Mouse (Mus musculus) T-helper 1 cell (primary cell): Measurements from ENCODE around the gene Tle6.

ENCODE experiments used
- in situ Hi-C: fragments of 300-600 bp; cut with MboI, MseI; formaldehyde crosslinking; loops from one replicate; pipeline ENCODE4 v1.15.1; 2025; ENCODE audit warnings: high pct_unique_total_duplicates

The Tle6 gene

DNA sequence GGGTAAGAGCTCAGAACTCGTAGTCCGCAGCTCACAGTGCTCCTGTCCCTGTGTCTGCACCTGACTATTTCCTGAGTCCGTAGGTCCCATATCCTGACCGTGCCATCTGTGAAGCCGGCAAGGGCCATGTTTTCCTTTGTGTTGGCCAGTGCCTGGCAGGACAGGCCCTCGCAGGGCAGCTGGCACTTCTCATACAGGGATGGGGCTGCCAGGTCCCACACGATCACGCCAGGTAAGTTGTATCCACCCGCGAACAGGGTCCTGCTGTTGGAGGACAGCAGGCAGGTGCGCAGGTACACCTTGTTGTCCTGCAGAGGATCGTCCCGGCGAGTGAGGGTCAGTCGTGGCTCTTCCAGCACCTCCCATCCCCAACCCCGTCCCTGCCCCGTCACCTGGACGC, 6.9 kb downstream of the Tle6 start:
- in situ Hi-C loops, result no loop called here

DNA sequence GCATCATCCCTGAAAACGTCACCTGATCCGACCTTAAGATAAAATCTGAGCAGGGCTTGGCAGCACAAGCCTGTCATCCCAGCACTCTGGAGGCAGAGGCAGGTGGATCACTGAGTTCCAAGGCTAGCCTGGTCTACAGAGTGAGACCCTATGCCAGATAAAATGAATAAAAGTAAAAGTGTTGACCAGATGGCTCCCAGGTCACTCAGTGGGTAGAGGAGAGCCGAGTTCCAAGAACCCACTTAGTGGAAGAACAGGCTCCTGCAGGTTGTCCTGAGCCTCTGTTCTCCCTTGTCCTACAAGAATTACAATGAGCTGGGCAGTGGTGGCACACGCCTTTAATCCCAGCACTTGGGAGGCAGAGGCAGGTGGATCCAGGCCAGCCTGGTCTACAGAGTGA, 7.7 kb downstream of the Tle6 start:
- in situ Hi-C loops, result no loop called here

DNA sequence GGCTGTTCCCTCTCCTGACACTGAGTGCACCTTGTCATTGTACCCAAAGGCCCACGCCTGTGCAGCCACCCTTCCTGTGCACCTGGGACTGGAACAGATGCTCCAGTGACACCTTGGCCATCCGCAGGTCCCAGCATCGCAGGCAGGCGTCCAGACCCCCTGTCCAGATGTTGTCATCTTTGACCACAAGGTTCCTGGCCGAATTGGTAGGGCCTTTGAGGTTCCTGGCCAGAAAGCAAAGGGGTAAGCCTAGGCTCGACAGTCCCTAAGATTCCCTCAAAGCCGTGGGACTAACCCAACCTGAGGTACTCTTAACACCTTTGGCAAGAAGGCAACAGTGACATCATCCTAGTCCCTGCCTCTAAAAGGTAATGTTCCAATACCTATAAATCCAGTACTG, 8.2 kb downstream of the Tle6 start:
- in situ Hi-C loops, result no loop called here

DNA sequence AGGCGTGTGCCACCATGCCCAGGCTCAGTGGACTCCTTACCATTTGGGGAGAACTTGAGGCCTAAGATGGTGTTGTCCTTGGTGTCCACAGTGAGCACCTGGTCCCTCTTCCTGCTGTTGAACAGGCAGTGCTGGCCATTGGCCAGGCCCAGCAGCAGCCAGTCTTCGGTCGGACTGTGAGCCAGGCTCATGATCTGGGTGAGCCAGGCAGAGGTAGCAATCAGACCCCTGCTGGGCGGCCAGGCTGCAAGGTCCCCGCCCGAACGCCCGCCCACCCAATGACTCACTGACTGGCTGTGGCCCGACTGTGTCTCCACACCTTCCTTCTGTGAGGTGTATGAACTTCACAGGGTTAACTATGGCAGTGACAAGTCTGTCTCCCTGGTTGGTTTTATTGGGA, 9.0 kb downstream of the Tle6 start:
- in situ Hi-C loops, result no loop called here

DNA sequence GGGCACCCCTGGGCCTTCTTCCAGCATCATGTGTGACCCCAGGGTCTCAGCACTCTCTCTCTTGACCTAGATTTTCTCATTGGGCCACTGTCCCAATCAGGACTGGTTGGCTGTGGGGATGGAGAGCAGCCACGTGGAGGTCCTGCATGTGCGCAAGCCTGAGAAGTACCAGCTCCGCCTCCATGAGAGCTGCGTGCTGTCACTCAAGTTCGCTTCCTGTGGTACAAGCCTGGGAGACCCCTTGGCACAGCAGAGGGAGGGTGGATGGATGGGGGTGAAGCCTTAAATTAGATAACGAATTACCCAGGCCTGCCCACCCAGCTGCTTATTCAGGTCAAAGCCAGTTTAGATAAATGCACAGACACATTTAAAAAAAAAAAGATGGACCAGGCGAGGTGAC, 12.1 kb downstream of the Tle6 start:
- in situ Hi-C loops, result no loop called here

DNA sequence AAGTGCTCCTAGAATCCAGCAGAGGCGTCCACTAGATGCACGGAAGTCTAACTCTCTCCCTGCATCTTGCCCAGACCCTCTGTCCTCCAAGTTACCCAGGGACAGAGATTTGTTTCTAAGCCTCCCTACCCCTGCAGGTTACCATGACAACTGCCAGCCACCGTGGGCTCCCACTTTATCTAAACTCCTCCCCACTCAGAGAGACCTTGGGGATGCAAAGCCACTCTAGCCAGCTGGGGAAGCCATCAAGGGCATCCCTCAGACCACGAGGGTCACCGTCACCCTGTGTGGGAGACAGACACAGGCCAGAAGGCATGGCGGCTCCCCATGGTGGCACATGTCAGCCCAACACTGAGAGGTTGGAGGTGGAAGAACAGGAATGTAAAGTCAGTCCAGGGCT, 17.5 kb downstream of the Tle6 start:
- in situ Hi-C loops, result no loop called here

DNA sequence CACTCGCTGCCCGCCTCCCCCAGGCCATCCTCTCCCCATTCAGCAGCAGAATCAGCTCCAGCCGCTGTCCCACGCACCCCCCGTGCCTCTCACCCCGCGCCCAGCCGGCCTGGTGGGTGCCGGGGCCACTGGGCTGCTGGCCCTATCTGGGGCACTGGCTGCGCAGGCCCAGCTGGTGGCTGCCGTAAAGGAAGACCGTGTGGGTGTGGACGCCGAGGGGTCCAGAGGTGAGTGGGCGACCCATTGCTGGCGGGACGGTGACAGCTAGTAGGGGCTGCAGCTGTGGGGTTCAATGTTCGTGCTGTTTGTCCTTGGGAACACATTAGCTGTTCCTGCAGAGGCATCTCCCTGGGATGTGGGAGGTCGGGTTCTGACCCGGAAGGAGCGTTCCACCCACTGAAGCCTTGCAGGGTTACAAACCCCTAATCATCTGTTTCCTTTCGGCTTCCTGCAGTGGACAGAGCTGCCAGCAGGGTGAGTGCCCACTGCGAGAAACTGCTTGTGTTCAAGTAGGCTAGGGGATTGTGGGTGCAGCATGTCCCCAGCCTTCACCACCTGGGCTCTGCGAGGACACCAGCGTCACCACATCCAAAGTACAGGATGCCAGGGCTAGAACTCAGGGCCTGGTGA, 20.3 kb downstream of the Tle6 start:
- in situ Hi-C loops, result no loop called here

DNA sequence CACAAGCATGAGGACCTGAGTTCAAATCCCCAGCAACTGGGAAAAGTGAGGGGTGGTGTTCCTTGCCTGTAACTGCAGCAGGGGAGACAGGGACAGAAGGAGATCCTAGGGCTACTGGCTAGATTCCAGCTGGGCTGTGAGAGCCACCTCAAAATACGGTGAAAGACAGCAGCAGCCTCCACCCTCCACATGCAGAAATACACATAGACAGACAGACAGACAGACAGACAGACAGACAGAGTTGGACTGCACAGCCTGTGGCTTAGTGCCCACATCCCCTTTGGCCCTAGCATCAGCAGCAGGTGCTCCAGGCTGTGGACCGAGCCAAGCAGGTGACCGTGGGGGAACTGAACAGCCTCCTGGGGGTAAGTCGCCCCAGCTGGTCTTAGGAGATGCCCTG, 20.9 kb downstream of the Tle6 start:
- in situ Hi-C loops, result no loop called here

DNA sequence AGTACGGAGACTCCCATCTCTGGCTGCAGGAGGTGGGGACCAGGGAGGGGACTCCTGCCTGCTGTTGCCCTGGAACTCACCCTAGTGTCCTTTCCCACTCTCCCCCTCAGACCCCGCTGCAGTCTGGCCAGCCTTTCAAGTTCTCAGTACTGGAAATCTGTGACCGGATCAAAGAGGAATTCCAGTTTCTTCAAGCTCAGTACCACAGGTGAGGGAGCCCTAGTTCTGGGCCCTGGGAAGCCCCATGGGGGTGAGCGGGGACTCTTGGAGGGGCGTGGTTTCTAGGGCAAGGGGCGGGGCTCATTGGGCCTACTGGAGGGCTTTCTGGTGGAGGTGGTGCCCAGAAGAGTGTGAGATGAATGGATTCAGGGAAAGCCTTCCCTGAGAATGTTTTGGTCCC, 25.2 kb downstream of the Tle6 start:
- in situ Hi-C loops, result no loop called here

DNA sequence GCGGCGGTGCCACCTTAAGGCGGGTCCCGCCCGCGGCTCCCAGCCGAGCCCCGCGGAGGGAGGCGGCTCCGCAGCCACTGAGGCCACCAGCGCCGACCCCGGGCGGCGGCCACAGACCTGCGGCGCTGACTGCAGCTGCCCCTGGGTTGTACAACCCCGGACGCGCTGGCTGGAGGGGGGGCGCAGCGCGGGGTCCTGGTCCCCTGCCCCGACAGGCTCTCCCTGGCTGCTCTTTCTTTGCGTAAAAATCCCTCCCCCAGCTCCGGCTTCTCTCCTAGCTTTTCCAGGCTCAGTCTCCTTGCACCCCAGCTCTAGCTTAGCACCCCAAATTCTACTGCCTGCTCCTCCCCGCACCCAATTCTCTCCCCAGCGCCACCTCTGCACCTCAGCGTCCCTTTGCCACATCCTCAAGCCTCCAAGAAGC, 25.7 kb downstream of the Tle6 start:
- in situ Hi-C loops, result no loop called here

DNA sequence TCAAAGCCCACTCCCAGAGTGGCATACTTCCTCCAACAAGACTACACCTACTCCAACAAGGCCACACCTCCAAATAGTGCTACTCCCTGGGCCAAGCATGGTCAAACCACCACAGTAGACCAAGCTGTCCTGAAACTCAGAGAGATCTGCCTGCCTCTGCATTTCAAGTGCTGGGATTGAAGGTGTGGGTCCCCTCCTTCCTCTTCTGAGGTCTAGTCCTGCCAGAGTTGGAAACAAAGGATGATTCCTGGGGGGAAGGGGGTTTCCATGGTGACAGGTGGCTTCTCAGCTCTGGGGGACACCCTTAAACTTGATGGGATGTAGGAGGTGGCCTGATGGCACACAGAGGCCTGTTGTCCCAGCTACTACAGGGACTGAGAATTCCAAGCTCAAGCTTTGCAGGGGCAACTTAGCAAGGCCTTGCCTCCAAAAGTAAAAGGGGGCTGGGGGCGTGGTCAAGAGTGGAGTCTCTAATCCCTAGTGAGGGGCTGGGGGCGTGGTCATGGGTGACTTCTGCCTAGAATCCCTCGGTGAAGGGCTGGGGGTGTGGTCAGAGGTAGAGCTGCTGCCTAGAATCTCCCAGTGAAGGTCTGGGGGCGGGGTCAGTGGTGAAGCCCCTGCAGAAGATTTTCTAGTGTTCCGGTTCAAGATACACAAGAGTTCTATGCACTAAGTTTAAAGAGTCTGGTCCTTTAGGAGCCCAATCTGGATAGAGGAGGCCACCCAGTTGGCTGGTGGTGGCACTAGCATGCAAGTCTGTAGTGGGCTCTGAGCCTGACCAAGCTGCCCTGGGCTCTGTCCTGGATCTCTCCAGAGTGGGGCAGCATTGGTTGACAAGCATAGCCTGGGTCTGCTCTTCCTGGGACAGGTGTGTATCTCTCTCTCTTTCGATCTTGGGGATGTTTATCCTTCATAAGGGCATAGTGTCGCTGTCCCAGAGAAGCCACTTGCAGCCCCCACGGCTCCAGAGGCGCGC, 26.5 kb downstream of the Tle6 start, which contains the start of gene Tle2:
Gene Tle2, plus strand, starts transcription at position 481 of the 976 bp plus-strand sequence.
- in situ Hi-C loops, result no loop called here

DNA sequence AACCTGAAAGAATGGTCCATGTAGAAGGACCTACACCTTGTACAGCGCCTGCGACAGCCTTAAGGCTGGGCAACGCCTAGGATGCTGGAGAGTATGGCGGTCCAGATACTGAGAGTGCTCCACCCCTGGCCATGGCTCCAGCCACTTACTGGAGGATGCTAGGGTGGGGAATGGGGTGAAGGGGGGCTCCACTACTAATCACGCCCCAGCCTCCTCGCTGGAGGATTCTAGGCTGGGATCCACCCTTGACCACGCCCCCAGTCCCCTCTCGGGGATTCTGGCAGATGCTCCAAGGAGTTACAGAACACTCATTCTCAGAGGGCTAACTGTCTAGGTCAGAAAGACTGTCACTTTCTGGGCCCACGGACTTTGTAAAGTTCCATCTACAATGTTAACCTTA, 27.9 kb downstream of the Tle6 start:
- in situ Hi-C loops, result no loop called here

DNA sequence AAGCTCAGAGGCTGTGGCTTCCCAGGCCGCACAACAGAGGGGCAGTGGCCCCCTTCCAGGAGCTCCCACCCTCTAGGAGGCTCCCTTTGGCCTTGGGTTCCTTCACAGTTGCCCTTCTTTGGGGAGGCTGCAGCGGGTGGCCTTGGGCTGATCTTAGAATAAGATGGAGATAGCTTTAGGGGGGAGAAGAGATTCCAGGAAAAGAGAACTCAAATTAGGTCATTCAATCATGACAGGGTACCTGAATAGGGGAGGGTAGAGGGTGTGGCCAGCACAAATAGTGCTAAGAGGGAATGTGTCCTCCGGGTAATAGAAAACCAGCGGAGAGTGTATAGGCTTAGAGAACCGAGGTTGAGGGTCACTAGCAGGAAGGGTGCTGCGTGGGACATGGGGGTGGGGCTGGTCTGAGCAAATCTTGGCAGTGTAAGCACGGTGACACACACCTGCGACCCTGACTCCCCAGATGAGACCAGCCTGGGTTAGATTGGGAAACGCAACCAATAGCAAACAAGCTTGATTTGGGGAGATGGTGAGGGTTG, 28.7 kb downstream of the Tle6 start:
- in situ Hi-C loops, result no loop called here

DNA sequence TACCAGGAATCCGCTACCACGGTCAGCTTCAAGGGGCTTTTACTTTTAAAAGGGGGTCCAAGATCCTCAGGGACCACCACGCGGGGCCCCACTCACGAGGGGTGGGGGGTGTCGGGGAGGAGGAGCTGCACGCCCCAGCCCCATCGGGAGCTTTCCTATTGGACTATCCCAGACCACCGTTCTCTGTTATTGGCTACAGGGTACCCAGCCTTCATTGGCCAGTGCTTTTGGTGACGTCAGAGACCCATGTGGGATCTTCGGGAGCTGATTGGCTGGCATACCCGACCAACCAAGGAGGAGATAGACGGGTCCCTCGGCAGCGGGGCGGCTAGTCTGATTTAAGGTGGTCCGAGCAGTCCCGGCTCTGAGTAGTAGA, 29.4 kb downstream of the Tle6 start:
- in situ Hi-C loops, result no loop called here

DNA sequence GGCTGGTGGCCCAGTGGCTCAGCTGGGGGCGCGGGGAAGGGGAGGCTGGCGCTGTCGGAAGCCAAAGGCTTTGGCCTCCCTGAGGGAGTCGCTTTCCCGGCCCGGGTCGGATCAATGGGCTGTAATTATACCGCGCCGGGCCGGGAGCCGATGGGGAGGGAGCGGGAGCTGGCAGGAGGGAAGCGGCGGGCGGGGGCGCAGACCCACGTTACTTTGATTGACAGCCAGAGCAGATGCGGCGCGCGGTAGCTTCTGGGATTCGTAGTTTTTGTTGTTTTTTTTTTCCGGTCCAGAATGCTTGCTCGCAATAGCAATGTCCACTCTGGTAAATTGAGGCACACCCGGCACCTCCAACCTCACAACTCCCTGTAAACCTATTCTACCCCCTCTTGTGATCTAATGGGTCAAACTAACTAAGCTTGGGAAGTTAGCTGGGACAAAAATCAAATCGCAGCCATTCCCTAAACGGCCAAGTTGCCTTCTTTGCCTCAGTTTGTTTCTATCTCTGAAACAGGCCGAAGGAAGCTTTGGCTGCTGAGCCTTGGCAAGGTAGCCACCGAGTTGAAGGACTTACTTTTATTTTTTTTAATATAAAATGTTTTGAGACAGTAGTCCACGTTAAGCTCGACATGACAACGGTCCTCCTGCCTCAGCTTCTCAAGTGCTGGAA, 29.9 kb downstream of the Tle6 start:
- in situ Hi-C loops, result no loop called here

DNA sequence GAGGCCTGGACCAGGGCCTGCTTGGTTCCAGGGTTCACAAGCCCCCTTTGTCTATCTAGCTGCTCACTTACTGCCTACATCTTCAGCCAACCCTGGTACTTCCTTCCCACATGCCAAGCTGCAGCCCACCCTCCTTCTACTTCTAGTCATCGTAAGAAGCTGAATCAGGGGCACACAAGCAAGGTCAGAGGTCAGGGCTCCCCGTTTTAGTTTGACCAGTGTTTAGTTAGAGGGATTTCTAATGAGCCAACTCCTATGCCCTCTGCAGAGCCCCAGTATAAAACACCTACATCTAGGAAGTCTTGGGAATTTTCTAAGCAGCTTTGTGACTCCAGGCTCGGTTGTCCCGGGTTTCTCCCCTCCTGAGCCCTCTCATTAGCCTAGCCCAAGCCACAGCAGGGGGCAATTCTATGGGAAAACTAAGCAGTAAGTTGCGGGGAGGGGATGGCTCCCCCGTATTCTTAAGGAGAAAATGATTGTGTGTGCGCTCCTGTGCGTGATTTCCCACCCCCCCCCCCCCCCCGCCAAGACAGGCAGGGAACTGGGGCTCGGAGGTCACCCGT, 30.6 kb downstream of the Tle6 start:
- in situ Hi-C loops, result no loop called here

DNA sequence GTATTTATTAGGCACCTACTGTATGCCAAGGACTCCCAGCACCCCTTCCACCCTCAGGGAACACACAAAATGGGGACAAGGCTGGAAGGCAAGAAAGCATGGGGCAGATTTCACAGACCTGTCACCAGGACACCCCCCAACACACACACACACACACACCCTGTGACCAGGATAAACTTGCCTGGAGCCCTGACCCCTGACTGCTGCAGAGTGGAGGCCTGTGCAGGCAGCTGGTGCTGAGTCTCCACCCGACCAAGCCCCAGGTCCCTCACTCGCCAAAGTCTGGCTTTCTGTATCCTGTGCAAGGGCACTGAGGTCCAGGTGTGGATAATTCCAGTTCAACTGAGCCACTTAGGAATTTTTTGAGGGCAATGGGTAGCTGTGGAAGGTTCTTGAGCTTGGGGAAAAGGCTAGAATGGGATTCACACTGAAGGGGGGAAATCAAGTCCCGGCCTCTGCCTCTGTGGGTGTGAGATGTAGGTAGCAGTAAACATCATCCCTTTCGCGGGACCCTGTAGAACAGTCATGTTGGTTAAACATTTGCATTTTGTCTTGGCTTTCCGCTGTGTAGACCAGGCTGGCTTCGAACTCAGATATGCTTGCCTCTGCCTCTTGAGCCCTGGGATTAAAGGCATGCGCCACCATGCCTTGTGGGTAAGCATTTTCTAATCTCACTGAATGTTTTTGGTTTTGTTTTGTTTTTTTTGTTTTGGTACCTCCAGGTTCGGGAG, 31.2 kb downstream of the Tle6 start:
- in situ Hi-C loops, result loop anchor here (5.0 kb wide), 1 partner anchor 33 kb away; the partner anchor contains the start of gene Tle6

DNA sequence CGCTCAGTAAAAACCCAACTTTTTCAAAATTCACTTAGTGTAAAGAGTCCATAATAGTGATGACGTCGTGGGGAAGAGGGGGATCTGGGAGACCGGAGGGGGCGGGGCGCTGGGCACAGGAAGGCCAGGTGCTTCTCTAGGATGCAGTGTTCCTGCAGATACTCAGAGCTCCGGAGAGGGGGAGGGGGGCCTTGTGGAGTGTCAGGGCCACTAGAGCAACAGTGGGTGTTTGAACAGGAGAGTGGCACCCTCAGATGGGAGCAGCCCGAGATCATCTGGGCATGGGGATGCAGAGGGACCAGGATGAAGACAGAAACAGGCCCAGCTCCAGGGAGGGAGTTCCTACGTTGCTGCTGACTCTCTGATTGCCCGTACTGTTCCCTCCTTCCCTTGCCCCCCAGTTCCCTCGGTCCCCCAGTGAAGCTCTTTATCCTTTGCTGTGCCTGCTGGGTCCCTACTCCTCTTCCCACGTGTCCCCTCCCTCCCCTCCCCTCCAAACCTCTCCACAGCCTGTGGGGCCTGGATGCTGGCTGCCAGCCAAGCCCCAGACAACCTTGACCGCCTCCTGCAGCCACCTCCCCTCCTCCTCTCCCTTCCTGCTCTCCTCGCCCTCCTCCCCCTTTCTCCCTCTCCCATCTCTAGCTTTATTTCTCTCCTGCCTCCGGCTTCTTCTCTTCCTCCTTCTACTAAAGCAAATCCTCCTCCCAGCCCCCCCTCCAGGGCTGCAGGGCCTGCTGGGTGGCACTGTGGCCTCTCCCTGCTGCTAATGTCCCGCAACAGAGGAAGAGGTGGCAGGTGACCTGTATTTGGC, 32.3 kb downstream of the Tle6 start:
- in situ Hi-C loops, result loop anchor here (5.0 kb wide), 1 partner anchor 34 kb away; the partner anchor contains the start of gene Tle6

DNA sequence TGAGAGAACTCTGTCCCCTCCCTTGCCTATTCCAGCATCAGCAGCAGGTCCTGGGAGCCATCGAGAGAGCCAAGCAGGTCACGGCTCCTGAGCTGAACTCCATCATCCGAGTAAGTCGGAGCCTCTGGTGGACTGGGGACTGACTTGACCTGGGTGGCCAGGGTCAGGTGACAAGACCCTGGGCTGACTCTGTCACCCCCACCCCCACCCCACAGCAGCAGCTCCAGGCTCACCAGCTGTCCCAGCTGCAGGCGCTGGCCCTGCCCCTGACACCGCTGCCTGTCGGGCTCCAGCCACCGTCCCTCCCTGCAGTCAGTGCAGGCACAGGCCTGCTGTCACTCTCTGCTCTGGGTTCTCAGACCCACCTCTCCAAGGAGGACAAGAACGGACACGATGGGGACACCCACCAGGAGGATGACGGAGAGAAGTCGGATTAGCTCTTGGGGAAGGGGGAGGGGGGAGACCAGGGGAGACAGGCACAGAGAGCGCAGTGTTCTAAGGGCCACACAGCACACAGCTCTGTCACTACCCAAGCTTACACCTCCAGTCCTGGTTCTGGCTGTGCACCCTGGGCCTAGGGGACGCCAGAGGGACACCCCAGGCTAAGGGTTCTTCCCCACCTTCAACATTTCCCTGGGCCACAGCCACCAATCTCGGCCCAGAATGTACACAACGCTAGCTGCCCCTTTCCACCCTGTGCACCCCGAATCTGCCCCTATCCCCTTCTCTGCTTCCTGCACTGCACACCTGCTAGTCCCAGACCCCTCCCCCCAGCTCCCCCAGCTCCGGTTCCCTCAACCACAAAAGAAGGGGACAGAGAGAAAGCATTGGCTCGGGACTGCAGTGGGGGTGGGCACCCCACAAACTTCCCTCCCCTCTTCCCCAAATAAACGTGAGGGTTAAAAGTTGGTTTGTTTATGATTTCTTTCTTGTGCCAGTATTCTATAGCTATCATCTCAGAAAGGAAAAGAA, 35.3 kb downstream of the Tle6 start:
- in situ Hi-C loops, result loop anchor here (5.0 kb wide), 1 partner anchor 37 kb away; the partner anchor contains the start of gene Tle6
